Mouse (Mus musculus) liver, embryonic 13.5 days (tissue): ENCODE measurements around the gene Ptrhd1. TPM values are rescaled to one million over a fixed set of nuclear protein-coding genes. Genes with fewer than 3 reads are reported as not detected.
"Not testable (repeated sequence)": the region's sequence is repeated elsewhere in the genome, so short reads cannot be mapped to it uniquely, and the experiment has no call there.

Experiments
- ATAC-seq: fragments of 200-750 bp; cut with Nextera tagmentation; 2 replicates; pipeline ENCODE4 v1.8.0; 2017; ENCODE audit warnings: low read depth, mild to moderate bottlenecking, moderate number of reproducible peaks, moderate library complexity
- DNase-seq: peaks from one replicate; pipeline ENCODE4 v3.0.0; 2022
- H3K27ac ChIP-seq: fragments of 300-500 bp; sonication (generic); 2 replicates; pipeline ENCODE4 v1.5.1; 2015; ENCODE audit warnings: moderate library complexity, mild to moderate bottlenecking, inconsistent platforms
- H3K27me3 ChIP-seq: fragments of 300-500 bp; sonication (generic); 2 replicates; pipeline ENCODE4 v1.6.1; 2015; ENCODE audit warnings: mild to moderate bottlenecking, inconsistent platforms
- H3K36me3 ChIP-seq: fragments of 300-500 bp; sonication (generic); 2 replicates; pipeline ENCODE4 v1.6.1; 2015; ENCODE audit warnings: mild to moderate bottlenecking, inconsistent platforms
- H3K4me1 ChIP-seq: fragments of 300-500 bp; sonication (generic); replicated peaks from 2 replicates; pipeline ENCODE4 v1.6.1; 2015; ENCODE audit warnings: inconsistent platforms
- H3K4me2 ChIP-seq: fragments of 300-500 bp; sonication (generic); 2 replicates; pipeline ENCODE4 v1.6.1; 2015; ENCODE audit warnings: inconsistent platforms, mild to moderate bottlenecking, moderate library complexity
- H3K4me3 ChIP-seq: fragments of 300-500 bp; sonication (generic); replicated peaks from 2 replicates; pipeline ENCODE4 v1.5.1; 2015; ENCODE audit warnings: mild to moderate bottlenecking, inconsistent platforms
- H3K9ac ChIP-seq: fragments of 300-500 bp; sonication (generic); 2 replicates; pipeline ENCODE4 v1.6.1; 2015; ENCODE audit warnings: mild to moderate bottlenecking, inconsistent platforms
- H3K9me3 ChIP-seq: fragments of 300-500 bp; sonication (generic); replicated peaks from 2 replicates; pipeline ENCODE4 v1.6.1; 2016; ENCODE audit warnings: inconsistent platforms
- WGBS: fragments of 180-500 bp; shearing (Covaris S2); methylation state at CpG from one replicate; pipeline ENCODE4 v1.1.7; 2015; ENCODE audit not compliant: insufficient replicate concordance; 5-methylcytosine and 5-hydroxymethylcytosine counted together
- polyA plus RNA-seq: library from polyadenylated mRNA; unstranded; fragments of >200 nt; fragmentation: Nextera tagmentation; extraction: Ambion mirVana; gene quantifications from 2 replicates; pipeline ENCODE4 v1.2.1, GENCODE M21; 2015

The Ptrhd1 gene
- polyA plus RNA-seq, 1 experiment from 2014 or later = 3.1 TPM

DNA sequence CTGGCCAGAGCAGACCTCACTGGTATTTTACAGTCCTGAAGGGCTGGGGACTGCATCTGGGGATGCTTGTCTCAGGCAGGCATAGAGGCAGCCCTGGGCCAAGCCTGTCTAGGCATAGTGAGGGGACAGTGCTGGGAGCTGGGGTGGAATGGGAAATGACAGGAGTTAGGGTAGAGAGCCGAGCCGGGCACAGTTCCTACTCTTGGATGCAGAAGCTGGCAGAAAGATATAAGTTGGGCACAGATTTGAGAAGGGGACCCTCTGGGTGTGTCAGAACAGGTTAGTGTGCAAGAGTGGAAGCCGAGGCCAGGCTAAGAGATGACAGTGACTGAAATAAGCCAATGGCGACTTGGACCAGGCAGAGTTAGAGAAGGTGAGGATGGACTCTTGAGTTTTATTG lies 31.6 kb upstream of the Ptrhd1 start:
- WGBS = 73% methylated on average over 4 of the region's 4 CpGs
- no peak overlapping the region for H3K9ac ChIP-seq
- no peaks in the 10 kb centered on the region for H3K4me1 ChIP-seq
- H3K4me3 ChIP-seq = no peak overlapping the region
- no peak overlapping the region for H3K27ac ChIP-seq
- ATAC-seq (no peak), DNase-seq (no peak)
- no peak overlapping the region for H3K4me2 ChIP-seq
- 0 out of 2 replicates have a peak, but pooled peaks cover 13% of the 10 kb centered on the region for H3K36me3 ChIP-seq
- no peaks in the 10 kb centered on the region for H3K27me3 ChIP-seq
- H3K9me3 ChIP-seq = no peaks in the 10 kb centered on the region

DNA sequence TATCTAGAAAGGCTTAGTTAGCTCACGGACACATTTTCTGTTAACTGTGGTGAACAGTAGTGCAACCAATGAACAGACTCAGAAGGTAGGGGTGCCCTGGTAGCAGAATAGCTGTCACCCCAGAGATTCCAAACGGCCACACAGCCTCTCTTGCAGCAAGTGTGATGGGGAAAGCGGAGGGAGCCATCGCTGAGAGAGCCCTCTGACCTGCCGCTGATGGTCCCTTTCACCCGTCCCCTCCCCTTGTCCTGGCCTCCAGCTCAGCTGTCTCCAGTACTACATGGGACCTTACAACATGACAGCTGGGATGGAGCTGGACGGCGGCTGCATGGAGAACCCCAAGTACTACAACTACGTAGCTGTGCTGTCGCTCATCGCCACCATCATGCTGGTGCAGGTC lies 27.7 kb upstream of the Ptrhd1 start:
- Histone ChIP-seq H3K36me3 (peaks cover 28% of the 10 kb centered on the region), H3K27ac (no peak overlapping the region), H3K27me3 (no peaks in the 10 kb centered on the region), H3K9ac (no peak overlapping the region), H3K4me2 (no peak overlapping the region), H3K9me3 (no peaks in the 10 kb centered on the region), H3K4me1 (no peaks in the 10 kb centered on the region), H3K4me3 (no peak overlapping the region)
- 82% methylated on average over 11 of the region's 11 CpGs for WGBS
- DNase-seq = no peak
- no peak for ATAC-seq

DNA sequence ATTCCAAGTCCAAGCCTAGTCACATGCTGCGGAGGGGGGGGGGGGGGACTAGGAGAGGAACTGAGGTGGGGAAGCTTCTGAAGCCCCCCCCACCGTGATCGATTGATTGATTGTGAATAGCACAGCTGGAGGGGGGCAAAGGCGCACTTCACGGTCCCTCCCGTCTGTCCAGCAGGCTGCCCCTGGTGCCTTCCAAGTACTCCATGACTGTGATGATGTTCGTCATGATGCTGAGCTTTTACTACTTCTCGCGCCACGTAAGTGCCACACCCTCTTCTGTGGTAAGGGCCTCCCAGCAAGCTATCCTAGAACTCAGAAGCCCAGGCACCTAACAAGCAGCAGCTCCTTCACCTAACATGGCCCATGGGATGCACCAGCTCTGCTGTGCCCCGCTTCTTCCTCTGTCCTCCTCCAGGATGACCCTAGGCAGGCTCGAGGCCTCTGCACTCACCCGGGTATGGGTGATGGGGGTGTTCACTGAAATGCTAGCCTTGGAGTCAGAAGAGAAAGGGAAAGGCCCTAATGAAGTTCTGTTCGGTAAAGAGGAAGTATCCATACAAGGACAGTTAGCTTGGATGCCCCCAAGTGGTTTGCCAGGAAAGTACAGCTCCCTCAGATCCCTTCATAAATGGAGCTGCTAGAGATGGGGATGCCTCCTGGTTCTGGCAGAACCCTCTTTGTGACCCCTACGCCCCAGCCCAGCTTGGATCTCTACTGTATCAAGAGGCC lies 25.3 kb upstream of the Ptrhd1 start:
- DNase-seq = no peak
- Histone ChIP-seq H3K36me3 (peaks cover 51% of the 10 kb centered on the region), H3K9ac (no peak overlapping the region), H3K27me3 (no peaks in the 10 kb centered on the region), H3K9me3 (no peaks in the 10 kb centered on the region), H3K27ac (no peak overlapping the region), H3K4me3 (no peak overlapping the region), H3K4me2 (no peak overlapping the region), H3K4me1 (no peaks in the 10 kb centered on the region)
- WGBS = 67% methylated on average over 15 of the region's 15 CpGs
- no peak for ATAC-seq

DNA sequence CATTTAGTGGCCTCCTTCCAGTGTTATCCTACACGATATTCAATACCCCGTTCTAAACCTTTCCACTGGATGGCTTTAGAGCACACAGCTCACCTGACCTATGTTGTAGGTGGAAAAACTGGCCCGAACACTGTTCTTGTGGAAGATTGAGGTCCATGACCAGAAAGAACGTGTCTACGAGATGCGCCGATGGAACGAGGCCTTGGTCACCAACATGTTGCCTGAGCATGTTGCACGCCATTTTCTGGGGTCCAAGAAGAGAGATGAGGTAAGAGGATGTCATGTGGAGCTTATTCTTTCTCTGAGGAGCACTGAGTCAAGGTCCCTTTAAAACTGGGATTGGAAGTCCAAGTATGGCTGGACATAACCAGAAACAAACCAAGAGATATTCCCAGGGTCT lies 24.6 kb upstream of the Ptrhd1 start:
- 89% methylated on average over 9 of the region's 9 CpGs for WGBS
- H3K4me3 ChIP-seq = no peak overlapping the region
- H3K4me2 ChIP-seq = no peak overlapping the region
- H3K36me3 ChIP-seq = peaks cover 58% of the 10 kb centered on the region
- H3K9ac ChIP-seq = no peak overlapping the region
- no peaks in the 10 kb centered on the region for H3K4me1 ChIP-seq
- no peaks in the 10 kb centered on the region for H3K27me3 ChIP-seq
- ATAC-seq (no peak), DNase-seq (no peak)
- H3K27ac ChIP-seq = no peak overlapping the region
- H3K9me3 ChIP-seq = no peaks in the 10 kb centered on the region

DNA sequence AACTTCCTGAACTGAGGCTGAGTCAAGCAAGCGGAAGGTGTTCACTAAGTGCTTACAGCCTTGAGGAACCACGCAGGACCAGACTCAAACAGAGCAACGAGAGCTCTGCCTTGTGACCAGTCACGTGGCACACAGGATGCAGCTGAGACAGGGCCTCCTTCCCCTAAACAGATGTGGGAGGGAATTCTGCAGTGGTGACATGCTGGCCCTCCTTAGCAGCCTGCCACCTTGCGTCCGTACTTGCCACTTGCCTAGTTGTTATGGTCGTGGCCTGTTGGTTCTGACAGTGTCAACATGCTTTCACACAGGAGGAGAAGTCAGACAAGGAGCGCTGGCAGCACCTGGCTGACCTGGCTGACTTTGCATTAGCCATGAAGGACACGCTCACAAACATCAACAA lies 22.7 kb upstream of the Ptrhd1 start:
- no peak overlapping the region for H3K27ac ChIP-seq
- no peaks in the 10 kb centered on the region for H3K27me3 ChIP-seq
- H3K4me1 ChIP-seq = no peaks in the 10 kb centered on the region
- no peak overlapping the region for H3K4me3 ChIP-seq
- H3K9me3 ChIP-seq = no peaks in the 10 kb centered on the region
- H3K9ac ChIP-seq = no peak overlapping the region
- WGBS = 65% methylated on average over 9 of the region's 9 CpGs
- no peak overlapping the region for H3K4me2 ChIP-seq
- ATAC-seq (no peak), DNase-seq (no peak)
- H3K36me3 ChIP-seq = peaks cover 74% of the 10 kb centered on the region

DNA sequence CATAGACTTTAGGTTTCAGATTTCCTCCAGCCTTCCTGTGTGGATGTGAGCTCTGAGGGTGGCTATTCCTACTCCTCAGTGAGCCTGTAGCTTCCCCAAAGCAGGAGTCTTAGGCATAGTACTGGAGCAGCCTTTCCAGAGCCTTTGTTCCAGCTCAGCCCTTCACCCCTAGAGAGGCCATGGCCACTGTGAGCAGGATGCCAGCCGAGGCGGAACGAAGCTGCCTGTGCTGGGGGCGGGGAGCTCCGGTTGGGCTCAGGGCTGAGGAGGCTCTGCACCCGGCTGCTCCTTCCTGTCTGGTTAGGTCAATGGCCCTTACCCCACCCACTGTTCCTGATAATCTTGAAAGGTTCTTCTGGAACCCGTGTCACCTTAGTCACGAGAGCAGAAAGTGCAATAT lies 20.9 kb upstream of the Ptrhd1 start:
- Histone ChIP-seq H3K4me2 (no peak overlapping the region), H3K36me3 (peaks cover 81% of the 10 kb centered on the region)
- WGBS = 80% methylated on average over 8 of the region's 8 CpGs

DNA sequence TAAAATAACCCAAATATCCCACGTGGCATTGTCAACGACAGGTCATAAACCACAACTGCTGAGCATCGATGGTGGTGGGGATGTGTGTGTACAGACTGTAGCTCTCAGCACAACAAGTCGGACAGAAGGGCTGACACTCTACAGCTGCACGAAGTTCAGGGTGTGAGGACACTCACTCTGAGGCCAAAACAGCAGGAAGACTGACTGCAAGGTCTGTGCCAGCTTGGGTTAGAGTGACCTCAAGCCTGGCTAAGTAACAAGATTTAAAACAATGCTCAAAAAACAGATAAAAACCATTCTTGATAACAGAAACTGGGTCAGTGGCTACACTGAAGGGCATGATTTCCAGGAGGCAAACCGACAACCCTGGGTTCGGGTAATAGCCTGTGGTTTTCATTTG lies 3.7 kb upstream of the Ptrhd1 start:
- Histone ChIP-seq H3K27me3 (no peaks in the 10 kb centered on the region), H3K4me3 (no peak overlapping the region), H3K9ac (no peak overlapping the region), H3K27ac (no peak overlapping the region), H3K9me3 (no peaks in the 10 kb centered on the region), H3K4me2 (no peak overlapping the region), H3K36me3 (peaks cover 58% of the 10 kb centered on the region), H3K4me1 (peaks cover 20% of the 10 kb centered on the region)
- no peak for ATAC-seq
- DNase-seq = no peak
- WGBS = 85% methylated on average over 7 of the region's 7 CpGs

More for the DNA sequence above, 20.9 kb upstream of the Ptrhd1 start:
- Histone ChIP-seq H3K27ac (no peak overlapping the region), H3K9me3 (no peaks in the 10 kb centered on the region), H3K9ac (no peak overlapping the region), H3K4me1 (no peaks in the 10 kb centered on the region), H3K4me3 (no peak overlapping the region), H3K27me3 (no peaks in the 10 kb centered on the region)
- DNase-seq (no peak), ATAC-seq (no peak)

DNA sequence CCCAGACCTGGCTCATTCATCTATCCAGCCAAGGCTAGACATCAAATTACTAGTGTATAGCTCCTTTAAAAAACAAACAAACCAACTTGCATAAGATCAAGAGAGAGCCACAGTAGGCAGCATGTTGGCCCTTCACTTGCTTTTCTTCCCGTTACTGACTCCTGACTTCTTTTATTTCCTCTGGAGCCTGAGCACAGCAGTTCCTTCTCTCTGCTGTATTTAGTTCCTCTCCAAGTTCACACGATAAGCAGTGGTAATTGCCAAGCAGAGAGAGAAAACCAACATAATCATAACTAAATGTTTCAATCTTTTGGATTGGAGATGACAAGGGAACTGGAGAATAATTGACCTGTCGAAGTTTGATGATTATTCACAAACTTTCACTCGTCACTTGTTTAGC lies 1.1 kb upstream of the Ptrhd1 start:
- ATAC-seq (no peak), DNase-seq (no peak)
- Histone ChIP-seq H3K36me3 (peaks cover 33% of the 10 kb centered on the region), H3K4me1 (peaks cover 20% of the 10 kb centered on the region), H3K27ac (peak overlapping the region; percentile 5; the same call in 1 of the 2 replicates), H3K9ac (peak overlapping the region; percentile 80), H3K27me3 (no peaks in the 10 kb centered on the region), H3K9me3 (no peaks in the 10 kb centered on the region), H3K4me3 (peak overlapping the region; percentile 83), H3K4me2 (peak overlapping the region; percentile 80)
- 14% methylated on average over 4 of the region's 4 CpGs for WGBS

DNA sequence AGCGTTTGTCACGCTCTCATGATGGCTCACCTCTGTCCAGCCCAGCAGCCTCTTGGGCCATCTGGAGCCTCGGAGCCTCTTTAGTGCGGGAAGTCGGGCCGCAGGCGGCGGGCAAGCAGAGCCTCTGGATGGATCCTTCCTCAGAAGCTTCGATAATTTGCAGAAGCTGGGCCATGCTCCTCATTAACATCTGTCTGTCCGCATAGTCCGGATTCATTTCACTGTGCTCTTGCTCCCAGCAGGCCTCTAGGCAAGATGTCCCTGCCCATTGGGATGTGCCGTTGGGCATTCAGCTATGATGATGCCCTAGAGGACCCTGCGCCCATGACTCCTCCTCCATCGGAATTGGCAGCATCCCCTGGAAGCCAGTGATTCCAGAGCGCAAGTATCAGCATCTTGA lies 3.7 kb downstream of the Ptrhd1 start:
- Histone ChIP-seq H3K9me3 (no peaks in the 10 kb centered on the region), H3K4me3 (no peak overlapping the region), H3K4me2 (no peak overlapping the region), H3K27me3 (no peaks in the 10 kb centered on the region), H3K36me3 (peaks cover 3% of the 10 kb centered on the region; the same call in 1 of the 2 replicates), H3K27ac (no peak overlapping the region), H3K9ac (no peak overlapping the region), H3K4me1 (peaks cover 13% of the 10 kb centered on the region)
- 84% methylated on average over 15 of the region's 15 CpGs for WGBS
- ATAC-seq = no peak
- no peak for DNase-seq

DNA sequence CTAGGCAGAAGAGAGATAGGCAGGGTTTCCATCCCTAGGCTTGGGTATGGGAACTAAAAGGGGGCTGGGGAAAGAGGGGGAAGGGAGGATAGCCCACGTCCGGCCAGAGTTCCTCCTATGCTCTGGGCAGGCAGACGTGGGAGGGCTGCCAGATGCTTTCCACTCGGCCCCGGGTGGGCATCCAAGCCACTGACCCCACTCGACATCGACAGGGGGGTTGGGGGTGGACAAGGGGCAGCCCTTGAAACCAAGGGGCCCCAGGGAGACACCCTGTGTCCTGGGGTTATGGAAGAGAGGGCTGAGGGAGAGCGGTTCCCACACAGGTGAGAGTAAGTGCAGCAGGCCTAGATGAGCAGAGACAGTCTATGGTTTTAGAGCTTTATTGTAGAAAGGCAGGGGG lies 6.5 kb downstream of the Ptrhd1 start:
- WGBS = 60% methylated on average over 8 of the region's 8 CpGs
- H3K36me3 ChIP-seq, H3K27ac ChIP-seq, DNase-seq, H3K4me3 ChIP-seq, H3K4me1 ChIP-seq, H3K4me2 ChIP-seq, H3K9ac ChIP-seq, H3K9me3 ChIP-seq, ATAC-seq, H3K27me3 ChIP-seq: not testable (repeated sequence)

DNA sequence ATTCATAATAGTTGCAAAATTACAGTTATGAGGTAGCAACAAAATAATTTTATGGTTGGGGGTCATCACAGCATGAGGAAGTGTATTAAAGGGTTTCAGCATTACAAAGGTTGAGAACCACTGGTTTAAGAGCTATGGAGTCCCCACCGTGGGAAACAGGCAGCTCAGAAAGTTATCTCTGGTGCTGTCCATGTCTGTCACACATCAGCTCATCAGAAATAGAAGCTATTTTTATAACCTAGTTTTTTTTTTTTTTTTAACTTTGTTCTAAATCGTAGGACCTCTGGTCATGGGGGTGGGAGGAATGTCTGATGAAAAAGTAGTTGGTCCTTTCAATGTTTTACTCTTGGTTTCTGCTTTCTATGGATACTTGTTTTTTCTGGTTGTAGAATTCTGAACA lies 10.0 kb downstream of the Ptrhd1 start:
- 0 out of 2 replicates have a peak, but pooled peaks cover 2% of the 10 kb centered on the region for H3K4me1 ChIP-seq
- H3K27me3 ChIP-seq = no peaks in the 10 kb centered on the region
- H3K4me2 ChIP-seq = no peak overlapping the region
- DNase-seq (no peak), ATAC-seq (no peak)
- H3K9ac ChIP-seq = no peak overlapping the region
- H3K36me3 ChIP-seq = no peaks in the 10 kb centered on the region
- whole genome bisulfite sequencing = 47% methylated on average over 2 of the region's 2 CpGs
- H3K4me3 ChIP-seq = no peak overlapping the region
- no peaks in the 10 kb centered on the region for H3K9me3 ChIP-seq
- no peak overlapping the region for H3K27ac ChIP-seq

DNA sequence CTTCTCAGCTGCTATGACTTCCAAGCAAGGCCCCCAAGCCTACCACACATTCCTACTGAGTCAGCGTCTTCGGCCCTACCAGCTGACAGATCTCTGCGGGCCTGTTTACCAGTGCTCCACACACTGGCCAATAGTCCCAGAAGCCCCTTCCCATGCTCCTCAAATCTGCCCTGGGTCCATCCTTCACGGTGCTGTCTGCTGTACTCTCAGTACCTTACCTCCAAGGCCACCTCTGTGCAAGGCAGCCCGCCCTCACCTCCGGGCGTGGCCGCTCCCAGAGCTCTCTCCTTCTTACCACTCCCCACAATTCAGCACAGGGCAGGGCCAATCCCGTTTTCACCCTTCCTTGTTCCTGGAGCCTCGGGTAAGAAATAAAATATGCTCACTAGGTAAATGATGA lies 11.9 kb downstream of the Ptrhd1 start:
- no peaks in the 10 kb centered on the region for H3K36me3 ChIP-seq
- no peak overlapping the region for H3K9ac ChIP-seq
- no peak for ATAC-seq
- no peaks in the 10 kb centered on the region for H3K27me3 ChIP-seq
- no peak for DNase-seq
- H3K4me2 ChIP-seq = no peak overlapping the region
- no peak overlapping the region for H3K4me3 ChIP-seq
- H3K27ac ChIP-seq = no peak overlapping the region
- 68% methylated on average over 10 of the region's 10 CpGs for WGBS
- H3K4me1 ChIP-seq = no peaks in the 10 kb centered on the region
- no peaks in the 10 kb centered on the region for H3K9me3 ChIP-seq
